Mouse (Mus musculus): ENCODE measurements around the gene Ppp1r3c. TPM values are rescaled to one million over a fixed set of nuclear protein-coding genes. Genes with fewer than 3 reads are reported as not detected.
"Not testable (repeated sequence)": the region's sequence is repeated elsewhere in the genome, so short reads cannot be mapped to it uniquely, and the experiment has no call there.

Ppp1r3c gene
- polyA plus RNA-seq, 1 experiment from 2014 or later, result 11.3 TPM

DNA sequence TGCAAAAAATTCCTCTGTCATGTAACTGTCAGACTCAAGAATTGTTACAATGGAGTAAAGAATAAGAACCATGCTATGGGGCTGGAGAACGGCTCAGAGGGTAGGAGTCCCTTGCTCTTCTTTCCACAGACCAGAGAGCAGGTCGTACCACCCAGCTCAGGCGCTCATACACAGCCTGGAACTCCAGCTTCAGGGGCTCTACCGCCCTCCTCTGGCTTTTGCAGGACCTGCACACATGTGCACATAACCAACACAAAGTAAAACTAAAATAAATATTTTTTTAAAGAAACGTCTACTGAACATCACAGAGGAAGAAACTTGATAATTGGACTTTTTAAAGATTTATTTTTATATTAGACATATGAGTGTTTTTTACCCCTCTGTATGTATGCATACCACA lies 1.6 kb upstream of the Ppp1r3c start:
- Histone ChIP-seq H3K27ac (no peak overlapping the region; the same call in 1 of the 2 replicates), H3K9ac (no peak overlapping the region)

DNA sequence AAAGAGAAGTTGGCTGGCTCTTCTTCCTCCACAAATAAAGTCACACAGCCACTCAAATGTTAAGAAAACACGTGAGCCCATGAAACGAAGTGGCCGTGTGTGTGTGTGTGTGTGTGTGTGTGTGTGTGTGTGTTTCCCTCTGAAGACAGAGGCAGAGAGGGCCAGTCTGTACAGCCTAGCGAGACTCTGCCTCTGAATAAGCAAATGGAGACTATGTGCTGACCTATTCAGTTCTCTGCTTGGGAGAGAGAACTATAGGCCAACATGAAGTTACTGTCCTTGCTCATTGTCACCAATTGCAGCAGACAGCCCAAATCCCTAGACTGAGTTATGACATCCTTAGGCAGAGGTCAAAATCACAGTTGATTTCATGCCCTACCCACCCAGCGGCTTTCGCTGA lies 634 bp upstream of the Ppp1r3c start:
- peak overlapping the region; percentile 51 for H3K9ac ChIP-seq
- peak overlapping the region; percentile 85 for H3K27ac ChIP-seq
- ATAC-seq, result peak; percentile 68
- 32% methylated on average over 6 of the region's 6 CpGs for WGBS
- 0 out of 2 replicates have a peak, but pooled peaks cover 4% of the 10 kb centered on the region for H3K36me3 ChIP-seq
- H3K4me3 ChIP-seq (replicated peaks), result peak overlapping the region; percentile 47
- 0 out of 2 replicates have a peak, but pooled peaks cover 3% of the 10 kb centered on the region for H3K4me1 ChIP-seq (replicated peaks)
- H3K4me2 ChIP-seq (replicated peaks), result peak overlapping the region; percentile 74
- H3K27me3 ChIP-seq (replicated peaks), result no peaks in the 10 kb centered on the region
- H3K9me3 ChIP-seq, result no peaks in the 10 kb centered on the region

More for the DNA sequence above, 1.6 kb upstream of the Ppp1r3c start:
- WGBS, result 82% methylated on average over 5 of the region's 5 CpGs
- H3K4me1 ChIP-seq (replicated peaks), result 0 out of 2 replicates have a peak, but pooled peaks cover 3% of the 10 kb centered on the region
- no peaks in the 10 kb centered on the region for H3K9me3 ChIP-seq
- no peak overlapping the region for H3K4me3 ChIP-seq (replicated peaks)
- H3K27me3 ChIP-seq (replicated peaks), result no peaks in the 10 kb centered on the region
- no peak overlapping the region for H3K4me2 ChIP-seq (replicated peaks)
- ATAC-seq, result no peak
- H3K36me3 ChIP-seq, result 0 out of 2 replicates have a peak, but pooled peaks cover 4% of the 10 kb centered on the region

DNA sequence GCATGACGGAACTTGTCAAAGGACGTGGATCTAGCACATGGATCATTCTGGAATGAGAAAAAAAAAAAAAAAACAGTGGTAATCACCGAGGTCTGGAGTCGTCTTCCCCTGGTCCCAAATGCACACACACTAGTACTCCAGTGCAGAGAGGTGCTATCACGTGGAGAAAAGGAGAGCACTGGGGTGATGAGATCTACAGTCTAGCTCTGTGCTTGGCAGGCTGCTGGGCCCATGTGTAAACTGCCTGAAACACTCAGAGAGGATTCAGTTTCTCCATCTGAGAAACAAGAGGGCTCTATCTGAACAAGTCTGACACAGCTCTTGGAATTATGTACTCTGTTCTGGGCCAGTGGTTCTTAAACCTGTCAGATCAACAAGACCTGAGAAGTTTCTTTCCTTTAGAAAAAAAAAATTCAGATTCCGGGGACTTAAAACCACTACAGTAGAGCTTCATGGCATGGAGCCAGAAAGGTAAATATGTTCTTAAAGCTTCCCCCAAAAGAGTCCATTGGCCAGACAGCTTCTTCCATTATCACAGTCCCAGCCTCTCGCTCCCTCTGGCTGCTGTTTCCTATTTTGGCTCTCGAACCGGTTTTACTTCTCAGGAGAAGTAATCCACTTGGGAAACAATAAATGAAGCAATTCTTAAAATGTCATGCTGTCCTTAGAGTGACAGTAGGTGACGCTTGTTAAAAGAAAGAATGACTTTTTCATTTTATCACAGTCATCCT lies 2.0 kb downstream of the Ppp1r3c start:
- H3K4me3 ChIP-seq (replicated peaks), result no peak overlapping the region
- ATAC-seq, result no peak

DNA sequence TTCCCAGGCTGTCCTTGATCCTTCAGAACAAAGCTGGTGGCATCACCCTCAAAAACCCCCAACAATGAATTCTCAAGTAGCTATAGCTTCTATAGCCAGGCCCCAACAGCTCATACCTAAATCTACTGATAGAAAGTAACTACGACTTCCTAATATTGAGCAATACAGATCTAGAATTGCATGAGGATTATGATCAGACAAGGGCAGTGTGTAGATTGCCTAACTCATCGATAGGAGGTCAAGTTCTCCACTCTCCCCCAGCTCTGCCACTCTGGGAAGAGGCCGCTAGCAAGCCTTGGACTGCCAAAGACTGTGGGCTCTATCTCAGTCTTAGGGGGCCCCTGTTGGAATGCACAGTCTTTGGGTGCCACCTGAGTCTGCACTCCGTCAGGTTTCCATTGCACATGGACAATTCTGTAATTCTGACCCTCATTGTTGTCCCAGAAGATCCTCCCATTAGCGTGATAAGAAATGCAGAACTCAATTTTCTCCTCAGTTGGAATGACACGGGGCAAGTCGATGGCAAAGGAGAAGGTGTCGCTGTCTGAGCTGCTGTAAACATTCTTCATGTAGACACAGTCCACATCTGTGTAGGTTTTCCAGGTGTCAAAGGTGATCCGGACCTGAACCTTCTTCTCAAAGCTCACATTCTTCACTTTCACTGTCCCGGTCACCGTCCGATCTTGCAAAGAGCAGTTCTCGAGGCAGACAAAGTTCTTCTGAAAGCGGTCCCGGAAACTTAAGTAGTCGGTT lies 3.1 kb downstream of the Ppp1r3c start:
- H3K4me2 ChIP-seq (replicated peaks), result no peak overlapping the region
- no peak overlapping the region for H3K9ac ChIP-seq
- no peak for ATAC-seq

More for the DNA sequence above, 2.0 kb downstream of the Ppp1r3c start:
- 0 out of 2 replicates have a peak, but pooled peaks cover 4% of the 10 kb centered on the region for H3K36me3 ChIP-seq
- no peaks in the 10 kb centered on the region for H3K9me3 ChIP-seq
- H3K9ac ChIP-seq, result no peak overlapping the region
- peak overlapping the region; percentile 74; the same call in 1 of the 2 replicates for H3K4me2 ChIP-seq (replicated peaks)
- H3K4me1 ChIP-seq (replicated peaks), result 0 out of 2 replicates have a peak, but pooled peaks cover 3% of the 10 kb centered on the region
- 75% methylated on average over 10 of the region's 10 CpGs for WGBS
- H3K27me3 ChIP-seq (replicated peaks), result no peaks in the 10 kb centered on the region
- no peak overlapping the region for H3K27ac ChIP-seq

DNA sequence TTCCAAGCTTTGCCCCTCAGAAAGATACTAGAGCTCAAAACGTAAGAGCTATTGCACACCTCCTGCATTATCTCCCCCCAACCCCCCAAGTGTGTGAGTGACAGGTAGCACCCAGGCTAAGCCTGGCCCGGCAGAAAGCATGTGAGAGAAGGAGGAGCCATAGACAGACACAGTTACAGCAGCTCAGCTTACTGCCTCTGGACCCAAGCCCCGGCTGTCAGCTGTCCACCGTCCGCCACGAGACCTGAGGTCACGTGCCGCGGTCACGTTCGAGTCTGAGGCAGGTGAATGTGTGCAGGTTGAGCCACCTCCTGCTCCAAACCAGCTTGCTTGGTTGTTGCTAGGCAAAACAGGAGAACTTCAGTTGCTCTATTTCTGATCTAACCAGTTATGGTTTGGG lies 5.1 kb downstream of the Ppp1r3c start:
- no peak for ATAC-seq
- Histone ChIP-seq H3K4me3 (replicated peaks) (no peak overlapping the region), H3K27ac (no peak overlapping the region), H3K4me1 (replicated peaks) (no peaks in the 10 kb centered on the region), H3K27me3 (replicated peaks) (no peaks in the 10 kb centered on the region), H3K4me2 (replicated peaks) (no peak overlapping the region), H3K9me3 (no peaks in the 10 kb centered on the region), H3K36me3 (0 out of 2 replicates have a peak, but pooled peaks cover 4% of the 10 kb centered on the region), H3K9ac (no peak overlapping the region)
- 84% methylated on average over 11 of the region's 11 CpGs for whole genome bisulfite sequencing

More for the DNA sequence above, 3.1 kb downstream of the Ppp1r3c start:
- WGBS, result 94% methylated on average over 16 of the region's 16 CpGs
- Histone ChIP-seq H3K4me3 (replicated peaks) (no peak overlapping the region), H3K4me1 (replicated peaks) (0 out of 2 replicates have a peak, but pooled peaks cover 3% of the 10 kb centered on the region), H3K27ac (no peak overlapping the region), H3K27me3 (replicated peaks) (no peaks in the 10 kb centered on the region), H3K36me3 (0 out of 2 replicates have a peak, but pooled peaks cover 4% of the 10 kb centered on the region), H3K9me3 (no peaks in the 10 kb centered on the region)

DNA sequence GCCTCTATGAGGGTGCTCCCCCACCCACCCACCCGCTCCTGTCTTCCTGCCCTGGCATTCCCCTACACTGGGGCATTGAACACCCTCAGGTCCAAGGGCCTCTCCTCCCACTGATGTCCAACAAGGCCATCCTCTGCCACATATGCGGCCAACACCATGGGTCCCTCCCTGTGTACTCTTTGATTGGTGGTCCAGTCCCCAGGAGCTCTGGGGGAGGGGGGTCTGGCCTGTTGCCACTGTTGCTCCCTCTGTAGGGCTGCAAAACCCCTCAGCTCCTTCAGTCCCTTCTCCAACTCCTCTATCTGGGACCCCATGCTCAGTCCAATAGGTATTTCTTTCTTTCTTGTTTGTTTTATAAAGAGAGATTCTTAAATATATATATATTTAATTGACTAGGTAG lies 6.0 kb downstream of the Ppp1r3c start:
- H3K9me3 ChIP-seq; H3K36me3 ChIP-seq; H3K4me1 ChIP-seq (replicated peaks); H3K27me3 ChIP-seq (replicated peaks); H3K27ac ChIP-seq; H3K4me2 ChIP-seq (replicated peaks); H3K9ac ChIP-seq; ATAC-seq; H3K4me3 ChIP-seq (replicated peaks): not testable (repeated sequence)
- 97% methylated on average over 2 of the region's 2 CpGs for WGBS

DNA sequence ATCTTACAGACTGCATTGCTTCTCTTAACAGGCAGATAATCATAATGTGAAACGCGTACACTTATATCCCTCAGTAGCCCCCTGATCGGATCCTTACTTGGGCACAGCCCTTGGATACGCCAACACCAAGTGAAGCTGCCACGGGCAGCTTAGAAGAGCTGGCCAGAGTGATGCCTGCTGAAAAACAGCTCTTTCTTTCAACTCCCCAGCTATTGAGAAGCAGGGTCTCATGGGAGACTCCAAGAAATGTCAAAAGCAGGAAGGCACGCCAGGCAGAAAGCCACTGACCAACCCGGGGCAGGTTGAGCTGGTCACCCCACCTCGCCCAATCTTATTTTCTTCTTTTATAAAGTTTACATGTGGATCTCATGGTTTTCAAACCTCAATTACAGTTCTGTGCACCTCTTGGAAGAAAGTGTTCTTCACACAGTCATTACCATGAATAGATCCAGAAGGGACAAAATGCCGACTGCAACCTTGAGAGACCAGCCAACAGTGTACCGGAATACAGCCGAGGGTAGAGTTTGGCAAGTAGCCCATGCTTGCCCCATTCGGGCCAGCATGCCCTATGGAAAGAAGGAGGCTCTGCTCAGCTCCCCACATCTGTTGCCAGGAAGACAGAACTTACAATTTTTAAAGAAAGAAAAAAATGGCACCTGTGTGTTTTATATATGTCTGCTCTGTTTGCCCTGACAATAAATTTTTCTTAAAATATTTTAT lies 7.6 kb downstream of the Ppp1r3c start:
- H3K4me2 ChIP-seq (replicated peaks), result no peak overlapping the region
- H3K4me1 ChIP-seq (replicated peaks), result no peaks in the 10 kb centered on the region
- H3K9me3 ChIP-seq, result no peaks in the 10 kb centered on the region
- H3K27ac ChIP-seq, result no peak overlapping the region
- no peak for ATAC-seq
- H3K4me3 ChIP-seq (replicated peaks), result no peak overlapping the region
- 82% methylated on average over 12 of the region's 12 CpGs for WGBS
- H3K27me3 ChIP-seq (replicated peaks), result no peaks in the 10 kb centered on the region
- H3K36me3 ChIP-seq, result 0 out of 2 replicates have a peak, but pooled peaks cover 4% of the 10 kb centered on the region
- H3K9ac ChIP-seq, result no peak overlapping the region

DNA sequence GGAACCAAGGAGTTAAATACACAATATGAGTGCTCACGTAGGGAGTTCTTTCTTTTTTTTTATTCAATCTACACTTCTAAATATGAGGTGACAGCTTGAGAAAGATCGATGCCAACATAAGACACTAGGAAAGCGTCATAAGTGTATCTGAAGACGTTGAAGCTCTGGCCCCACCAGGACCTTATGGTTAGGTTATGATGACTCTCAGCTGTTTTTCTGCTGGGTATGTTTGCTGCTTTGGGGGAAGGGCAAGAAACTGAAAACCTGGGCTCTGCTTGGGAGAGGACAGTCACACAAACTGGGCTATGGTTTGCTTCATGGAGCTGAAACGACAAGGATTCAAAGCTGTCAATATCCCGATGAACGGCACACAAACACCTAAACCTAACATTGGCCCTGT lies 11.5 kb downstream of the Ppp1r3c start:
- Histone ChIP-seq H3K4me2 (replicated peaks) (no peak overlapping the region), H3K9me3 (no peaks in the 10 kb centered on the region), H3K4me1 (replicated peaks) (no peaks in the 10 kb centered on the region), H3K36me3 (no peaks in the 10 kb centered on the region), H3K4me3 (replicated peaks) (no peak overlapping the region), H3K9ac (no peak overlapping the region), H3K27ac (no peak overlapping the region), H3K27me3 (replicated peaks) (no peaks in the 10 kb centered on the region)
- WGBS, result 63% methylated on average over 7 of the region's 7 CpGs
- no peak for ATAC-seq

DNA sequence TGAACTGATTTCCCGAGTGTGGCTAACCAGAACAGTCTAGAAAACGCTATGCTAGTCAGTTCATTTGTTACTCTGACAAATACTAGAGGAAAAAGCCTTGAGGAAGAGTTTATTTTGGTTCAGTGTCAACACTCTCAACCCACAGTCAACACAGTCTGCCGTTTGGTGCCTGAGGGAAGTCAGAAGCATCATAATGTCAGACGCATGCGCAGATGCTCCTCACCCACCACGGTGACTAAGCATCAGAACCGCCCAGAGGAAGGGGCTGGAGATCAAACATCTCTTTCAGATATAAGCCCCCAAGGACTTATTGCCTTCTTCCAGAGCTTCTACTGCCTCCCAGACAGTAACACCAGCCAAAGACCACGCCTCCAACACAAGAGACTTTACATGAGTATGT lies 15.3 kb downstream of the Ppp1r3c start:
- Histone ChIP-seq H3K4me3 (replicated peaks) (no peak overlapping the region), H3K27me3 (replicated peaks) (no peaks in the 10 kb centered on the region), H3K36me3 (no peaks in the 10 kb centered on the region), H3K27ac (no peak overlapping the region), H3K4me1 (replicated peaks) (no peaks in the 10 kb centered on the region), H3K9me3 (no peaks in the 10 kb centered on the region), H3K4me2 (replicated peaks) (no peak overlapping the region), H3K9ac (no peak overlapping the region)
- no peak for ATAC-seq
- 63% methylated on average over 8 of the region's 8 CpGs for WGBS

DNA sequence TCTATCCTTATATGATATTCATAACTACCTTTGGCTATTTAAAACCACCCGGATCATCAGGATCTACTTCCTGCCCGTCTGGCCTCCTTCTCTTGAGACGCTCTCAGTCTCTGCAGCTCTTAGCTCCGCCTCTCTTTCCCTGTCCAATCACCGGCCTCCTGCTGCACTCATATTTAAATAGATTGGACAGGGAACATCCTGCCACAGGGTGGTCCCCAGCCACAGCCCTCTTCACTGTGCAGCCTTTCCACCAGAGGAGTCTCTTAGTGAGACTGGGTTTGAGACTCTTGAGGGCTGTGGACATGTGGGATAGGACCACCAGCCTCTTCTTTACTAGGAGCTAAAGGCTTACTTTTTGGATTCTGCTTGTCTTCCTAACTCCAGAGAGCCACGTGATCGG lies 20.2 kb downstream of the Ppp1r3c start:
- no peaks in the 10 kb centered on the region for H3K36me3 ChIP-seq
- H3K27me3 ChIP-seq (replicated peaks), result no peaks in the 10 kb centered on the region
- no peaks in the 10 kb centered on the region for H3K9me3 ChIP-seq
- WGBS, result 68% methylated on average over 7 of the region's 7 CpGs
- H3K27ac ChIP-seq, result no peak overlapping the region
- H3K4me2 ChIP-seq (replicated peaks), result no peak overlapping the region
- no peak overlapping the region for H3K9ac ChIP-seq
- no peaks in the 10 kb centered on the region for H3K4me1 ChIP-seq (replicated peaks)
- H3K4me3 ChIP-seq (replicated peaks), result no peak overlapping the region
- no peak for ATAC-seq

DNA sequence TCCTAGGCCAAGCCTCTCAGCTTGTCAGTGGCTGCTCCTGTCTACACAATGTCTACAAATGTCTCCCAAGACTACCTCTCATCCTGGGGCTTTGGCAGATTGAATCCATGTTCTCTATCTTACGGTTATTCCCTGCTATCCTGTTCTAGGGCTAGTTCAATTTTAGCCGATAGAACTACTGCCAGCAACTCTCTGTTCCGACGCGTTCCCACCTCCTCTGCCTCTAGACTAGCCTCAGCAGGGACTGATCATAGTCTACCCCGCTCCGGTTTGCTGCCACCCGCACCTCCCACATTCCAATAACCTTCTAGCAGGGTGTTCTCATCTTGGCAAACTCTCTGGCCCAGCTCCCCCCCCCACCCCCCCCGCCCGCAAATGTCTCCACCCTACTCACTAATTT lies 20.9 kb downstream of the Ppp1r3c start:
- Histone ChIP-seq H3K4me2 (replicated peaks) (no peak overlapping the region), H3K27me3 (replicated peaks) (no peaks in the 10 kb centered on the region), H3K9ac (no peak overlapping the region), H3K4me1 (replicated peaks) (no peaks in the 10 kb centered on the region), H3K36me3 (no peaks in the 10 kb centered on the region), H3K27ac (no peak overlapping the region), H3K4me3 (replicated peaks) (no peak overlapping the region), H3K9me3 (no peaks in the 10 kb centered on the region)
- ATAC-seq, result no peak
- 96% methylated on average over 10 of the region's 10 CpGs for WGBS

DNA sequence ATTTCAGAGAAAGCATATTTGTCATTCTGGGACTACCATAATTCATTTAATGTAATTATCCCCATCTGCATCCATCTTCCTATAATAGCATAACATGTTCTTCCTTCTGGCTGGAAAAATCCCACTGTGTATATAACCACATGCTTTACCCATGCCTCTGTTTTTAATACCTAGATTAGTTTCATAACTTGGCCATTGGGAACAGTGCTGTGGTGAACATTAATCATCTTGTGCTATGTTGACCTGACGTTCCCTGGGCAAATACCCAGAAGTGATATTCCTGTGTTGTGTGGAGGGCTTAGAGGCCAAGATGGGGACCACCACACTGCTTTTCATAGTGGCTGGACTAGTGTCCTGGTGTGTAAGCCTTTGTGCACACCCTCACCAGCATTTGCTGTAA lies 22.0 kb downstream of the Ppp1r3c start:
- H3K36me3 ChIP-seq, result no peaks in the 10 kb centered on the region
- H3K4me1 ChIP-seq (replicated peaks), result no peaks in the 10 kb centered on the region
- WGBS, result 60% methylated on average over 1 of the region's 1 CpGs
- no peaks in the 10 kb centered on the region for H3K9me3 ChIP-seq
- no peak for ATAC-seq
- H3K4me2 ChIP-seq (replicated peaks), result no peak overlapping the region
- no peak overlapping the region for H3K27ac ChIP-seq
- no peaks in the 10 kb centered on the region for H3K27me3 ChIP-seq (replicated peaks)
- H3K4me3 ChIP-seq (replicated peaks), result no peak overlapping the region
- H3K9ac ChIP-seq, result no peak overlapping the region
